Mouse (Mus musculus) cerebellum, postnatal 36 days (tissue): ENCODE results near the gene Dhrs7.
"Not testable (repeated sequence)": the region's sequence is repeated elsewhere in the genome, so short reads cannot be mapped to it uniquely, and the experiment has no call there.

ENCODE experiments used
- DNase-seq, 2 experiments: peaks; one replicate each; pipeline ENCODE4 v3.0.0; 2021 to 2022; ENCODE audit warnings: mixed read lengths in 2 of 2

Dhrs7 gene

DNA sequence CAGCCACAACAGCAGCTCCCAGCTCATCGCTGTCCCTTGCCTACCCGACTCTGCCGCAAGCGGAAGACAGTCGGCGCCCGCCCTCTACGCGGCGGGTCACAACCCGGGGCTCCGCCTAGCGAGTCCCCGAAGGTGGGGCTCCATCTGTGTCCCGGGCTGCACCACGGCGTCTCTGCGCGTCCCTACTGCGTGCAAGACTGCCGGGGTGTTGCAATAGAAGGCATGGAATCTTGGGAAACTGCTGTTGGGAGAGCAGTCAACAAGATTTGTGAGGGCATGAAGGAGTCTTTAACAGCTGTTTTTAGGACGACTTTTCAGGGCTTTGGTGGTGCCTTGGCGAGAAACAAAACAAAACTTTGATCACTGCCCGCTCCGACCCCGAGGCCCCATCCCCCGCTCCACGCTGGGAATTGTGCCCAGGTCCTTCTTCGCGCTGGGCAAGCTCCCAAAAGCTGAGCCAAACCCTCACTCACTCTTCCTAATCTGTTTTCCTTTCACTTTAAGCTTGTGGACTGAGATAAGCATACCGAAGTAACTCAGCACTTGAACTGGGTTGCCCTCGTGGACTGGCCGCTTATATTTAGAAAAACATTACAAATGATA, at the start of gene Dhrs7:
TSS of gene Dhrs7 (minus strand) at position 175 of the 603 bp plus-strand sequence.
- peak; percentile 80 to 86 for DNase-seq

DNA sequence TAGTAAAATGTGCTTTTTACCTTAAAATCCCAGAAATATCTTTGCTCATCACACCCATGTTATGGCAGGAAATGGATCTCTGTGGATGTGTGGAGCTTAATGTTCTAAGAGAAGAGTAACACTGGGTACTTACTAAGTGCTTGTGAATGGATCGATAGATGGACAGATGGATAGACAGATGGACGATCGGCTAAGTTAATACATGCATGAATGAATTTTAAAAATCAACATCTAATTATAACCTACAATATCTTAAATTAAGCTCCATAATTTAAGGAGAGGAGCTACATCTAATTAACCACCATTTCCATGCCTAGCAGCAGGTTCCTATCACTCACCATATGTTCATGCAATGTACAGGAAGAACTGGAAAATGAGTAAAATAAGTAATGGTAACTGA, 45.3 kb upstream of the Dhrs7 start:
- no peak for DNase-seq

DNA sequence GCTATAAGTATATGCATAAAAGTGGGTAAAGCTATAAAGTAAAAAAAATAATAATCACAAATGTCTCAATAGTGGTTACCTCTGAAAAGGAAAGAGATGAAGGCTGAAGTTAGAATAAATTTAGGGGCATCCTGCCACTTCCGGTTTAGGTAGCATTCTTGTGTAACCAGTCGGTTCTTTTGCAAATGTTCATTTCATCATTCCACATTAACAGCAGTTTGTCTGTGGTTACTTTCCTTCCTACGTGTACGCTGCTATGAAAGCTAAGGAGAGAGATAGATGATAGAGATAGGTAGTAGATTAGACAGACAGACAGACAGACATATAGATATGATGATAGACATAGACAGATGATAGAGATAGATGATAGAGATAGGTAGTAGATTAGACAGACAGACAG, 39.4 kb upstream of the Dhrs7 start:
- DNase-seq, result no peak

DNA sequence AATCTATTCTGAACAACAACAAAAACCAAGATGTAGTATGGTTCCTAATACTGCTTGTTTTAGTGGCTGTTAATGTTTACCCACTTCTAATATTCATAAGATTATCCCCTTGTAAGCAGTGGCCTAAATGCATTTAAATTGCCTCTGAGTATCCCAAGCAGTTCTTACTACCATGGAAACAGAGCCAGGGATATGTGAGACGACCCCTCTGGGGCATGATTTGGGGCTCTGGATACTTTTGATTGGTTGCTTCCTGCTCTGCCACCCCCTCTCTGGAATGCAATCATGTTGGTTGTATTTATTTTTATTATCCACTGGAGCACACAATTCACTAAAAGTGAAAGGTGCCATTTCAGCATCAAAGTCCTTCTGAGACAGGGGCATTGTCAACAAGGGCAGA, 35.3 kb upstream of the Dhrs7 start:
- DNase-seq, result no peak

DNA sequence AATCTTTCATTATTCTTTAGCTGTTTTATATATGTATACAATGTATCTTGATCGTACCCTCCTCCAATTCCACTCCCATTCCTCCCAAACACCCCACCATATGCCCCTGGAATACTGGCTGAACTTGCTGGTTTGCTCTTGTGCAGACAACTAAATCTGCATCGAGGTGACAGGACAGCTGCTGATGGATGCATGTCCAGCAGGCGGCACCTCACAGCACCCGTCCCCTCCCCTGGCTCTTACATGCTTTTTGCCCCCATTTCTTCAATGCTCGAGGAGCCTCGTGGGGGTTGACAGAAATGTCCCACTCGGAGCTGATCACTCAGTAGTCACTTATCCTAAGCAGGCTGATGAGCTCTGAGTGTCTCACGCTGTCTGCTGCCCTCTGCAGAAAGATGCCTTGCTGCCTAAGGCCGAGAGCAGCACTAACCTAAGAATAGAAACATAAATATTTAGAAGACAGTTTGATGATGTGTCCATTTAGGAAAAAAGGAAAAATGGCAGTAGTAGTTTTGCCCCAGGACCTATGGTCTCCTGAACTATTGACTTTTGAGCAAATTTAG, 30.3 kb upstream of the Dhrs7 start:
- DNase-seq, result peak; percentile 3

DNA sequence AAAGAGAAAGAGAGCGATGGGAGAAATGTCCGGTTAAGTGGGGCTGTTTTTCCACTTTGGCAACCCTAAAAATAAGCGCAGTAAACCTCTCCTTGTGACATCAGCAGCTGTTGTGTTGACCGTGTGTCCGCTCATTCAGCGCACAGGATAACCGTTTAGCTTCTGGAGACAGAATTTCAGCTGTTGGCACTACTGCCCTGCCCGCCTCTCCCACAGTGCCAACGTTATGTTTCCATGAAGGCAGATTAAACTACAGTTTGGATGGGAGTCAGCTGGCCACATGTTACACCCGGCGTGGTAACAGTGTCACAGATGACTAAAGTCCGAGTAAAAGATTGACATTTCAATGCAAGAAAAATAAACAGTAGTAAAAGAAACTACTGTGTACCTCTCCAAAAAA, 29.7 kb upstream of the Dhrs7 start:
- no peak for DNase-seq

DNA sequence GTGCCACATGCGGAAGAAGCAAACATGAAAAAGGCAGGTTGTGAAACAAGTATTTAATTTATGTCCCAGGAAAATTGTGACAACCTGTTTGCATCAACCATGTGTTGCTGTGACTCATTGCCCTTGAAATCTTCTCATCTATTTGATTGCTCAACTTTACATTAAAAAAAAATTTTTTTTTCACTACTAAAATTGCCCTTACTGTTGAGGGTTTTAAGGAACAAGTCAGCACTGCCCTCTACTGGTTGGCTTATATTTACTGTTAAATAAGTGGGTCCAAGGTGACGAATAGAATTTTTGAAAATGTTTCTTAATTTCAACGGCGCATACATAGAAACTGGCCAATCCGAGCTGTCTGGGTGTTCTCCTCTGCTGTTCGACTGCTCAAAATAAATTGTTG, 29.2 kb upstream of the Dhrs7 start:
- DNase-seq, result peak in 1 of 2 experiments; percentile 28

DNA sequence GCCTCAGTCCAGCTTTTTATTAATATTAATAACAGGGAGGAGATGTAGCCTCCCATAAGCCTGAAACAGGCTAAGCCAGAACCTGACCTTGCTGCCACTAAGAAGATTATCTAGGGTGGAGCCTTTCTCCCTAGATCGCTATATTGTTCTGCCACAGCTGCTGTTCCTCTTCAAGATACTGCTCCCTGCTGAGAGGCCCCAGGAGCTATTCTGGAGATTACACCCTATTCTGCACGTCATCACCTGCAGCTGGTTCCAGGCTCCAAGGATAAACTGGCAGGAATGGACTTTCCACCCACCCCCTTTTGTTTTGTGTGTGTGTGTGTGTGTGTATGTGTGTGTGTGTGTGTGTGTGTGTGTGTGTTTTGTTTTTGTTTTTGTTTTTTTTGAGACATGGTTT, 23.6 kb upstream of the Dhrs7 start:
- not testable (repeated sequence) for DNase-seq

DNA sequence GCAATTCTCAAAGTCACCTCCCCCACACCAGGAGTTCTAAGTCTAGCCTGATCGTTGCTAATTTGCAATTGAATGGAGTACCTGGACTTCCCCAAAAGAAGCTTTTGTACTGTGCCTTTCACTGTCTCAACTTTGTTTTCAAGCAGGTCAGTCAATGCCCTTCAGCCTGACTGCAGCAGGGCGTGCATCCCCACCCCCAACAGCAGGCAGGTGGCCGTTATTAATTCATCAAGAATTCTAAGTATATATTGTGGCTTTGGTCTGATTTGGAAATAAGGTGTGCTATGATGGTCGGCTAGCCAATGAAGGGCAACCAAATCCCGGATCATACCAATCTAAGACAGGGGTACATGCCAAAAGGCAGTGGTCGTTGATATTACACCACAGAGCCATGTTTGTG, 23.0 kb upstream of the Dhrs7 start:
- DNase-seq, result not testable (repeated sequence)

DNA sequence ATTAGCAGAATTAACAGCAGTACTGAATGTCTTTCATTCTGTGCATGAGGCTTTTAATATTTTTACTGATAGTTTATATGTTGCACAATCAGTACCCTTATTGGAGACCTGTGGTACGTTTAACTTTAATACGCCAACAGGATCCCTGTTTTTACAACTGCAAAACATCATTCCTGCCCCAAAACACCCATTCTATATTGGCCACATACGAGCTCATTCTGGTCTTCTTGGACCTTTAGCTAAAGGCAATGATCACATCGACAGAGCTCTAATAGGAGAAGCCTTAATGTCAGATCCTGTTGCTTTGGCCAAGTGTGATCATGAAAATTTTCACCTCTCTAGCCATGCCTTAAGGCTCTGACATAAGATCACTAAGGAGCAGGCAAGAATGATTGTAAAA, 21.9 kb upstream of the Dhrs7 start:
- not testable (repeated sequence) for DNase-seq

DNA sequence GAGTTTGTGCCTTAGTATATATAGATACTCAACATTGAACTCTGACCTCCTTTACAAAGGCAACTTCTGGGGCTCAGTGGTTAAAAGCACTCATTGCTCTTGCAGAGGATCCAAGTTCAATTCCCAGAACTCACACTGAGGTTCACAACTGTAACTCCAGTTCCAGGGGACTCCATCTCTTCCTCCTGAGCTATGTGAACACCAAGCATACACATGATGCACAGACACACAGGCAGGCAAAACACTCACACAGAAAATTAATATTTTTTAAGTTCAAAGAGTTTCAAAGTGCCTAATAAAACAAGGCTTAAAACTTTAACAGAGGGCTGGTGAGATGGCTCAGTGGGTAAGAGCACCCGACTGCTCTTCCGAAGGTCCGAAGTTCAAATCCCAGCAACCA, 18.9 kb upstream of the Dhrs7 start:
- no peak for DNase-seq

DNA sequence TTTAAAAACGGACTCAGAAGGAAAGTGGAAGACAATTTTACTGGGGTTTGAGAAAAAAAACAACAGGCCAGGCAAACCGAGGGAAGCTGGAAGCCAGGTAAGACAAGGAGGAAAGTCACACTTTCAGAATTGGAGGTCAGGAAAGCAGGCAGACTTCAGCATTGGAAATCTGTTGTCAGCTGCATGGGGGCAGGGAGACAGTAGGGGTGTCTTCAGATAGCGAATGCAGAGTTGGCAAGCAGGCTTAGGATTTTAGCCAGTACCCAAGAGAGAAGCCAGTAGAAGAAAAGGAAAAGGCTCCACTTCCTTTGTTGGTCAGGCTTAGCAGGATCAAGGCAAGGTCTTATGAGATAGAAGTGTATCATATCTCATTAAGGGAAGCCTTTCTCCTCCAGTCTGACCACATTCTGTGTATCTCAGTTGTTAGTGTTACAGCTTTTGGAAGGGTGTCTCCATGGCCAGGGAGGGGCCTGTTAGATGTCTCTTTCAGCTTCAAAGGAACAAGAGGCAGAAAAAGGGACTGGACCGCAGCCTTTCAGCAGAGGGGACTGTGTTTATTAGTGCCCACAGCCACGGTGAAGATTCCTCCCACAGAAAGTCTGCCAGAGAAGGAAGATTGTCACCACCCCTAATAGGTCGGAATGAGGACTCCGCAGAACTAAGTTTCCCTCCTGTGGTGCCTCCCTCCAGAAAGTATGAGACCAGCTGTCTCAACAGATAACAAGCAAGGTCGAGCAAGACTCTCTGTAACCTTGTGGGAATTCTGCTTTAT, 18.0 kb upstream of the Dhrs7 start:
- DNase-seq, result no peak

DNA sequence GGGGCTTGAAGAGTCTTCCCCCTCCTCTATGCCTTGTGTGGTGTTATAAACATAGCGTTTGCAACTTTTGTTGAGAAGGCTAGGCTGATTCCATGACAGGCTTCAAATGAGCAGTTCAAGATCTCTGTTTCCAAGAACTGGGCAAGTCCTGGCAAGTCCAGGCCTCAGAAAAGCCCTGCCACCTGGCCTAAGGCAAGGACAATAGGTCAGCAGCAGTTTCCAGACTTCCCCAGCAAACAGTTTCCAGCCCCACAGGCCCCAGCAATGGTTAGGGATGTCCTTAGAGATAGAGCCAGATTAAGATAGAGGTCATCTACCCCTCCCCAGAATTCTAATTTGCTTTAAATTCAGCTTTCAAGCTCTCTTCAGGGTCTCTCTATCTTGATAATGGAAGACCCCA, 17.2 kb upstream of the Dhrs7 start:
- DNase-seq, result no peak

DNA sequence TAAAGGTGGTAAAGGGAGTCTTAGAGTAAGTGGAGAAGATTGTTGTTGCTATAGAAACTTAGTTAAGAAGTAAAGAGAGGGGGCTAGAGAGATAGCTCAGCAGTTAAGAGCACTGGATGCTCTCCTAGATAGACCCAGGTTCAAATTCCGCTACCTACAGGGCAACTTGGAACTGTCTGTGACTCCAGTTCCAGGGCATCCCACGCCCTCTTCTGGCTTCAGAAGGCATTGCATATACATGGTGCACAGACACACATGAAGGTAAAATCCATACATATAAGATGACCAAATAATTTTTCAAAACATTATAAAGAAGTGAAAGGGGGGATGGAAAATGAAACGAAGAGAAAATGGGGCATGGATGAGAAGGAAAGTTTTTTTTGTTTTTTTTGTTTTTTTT, 14.9 kb upstream of the Dhrs7 start:
- DNase-seq, result no peak

DNA sequence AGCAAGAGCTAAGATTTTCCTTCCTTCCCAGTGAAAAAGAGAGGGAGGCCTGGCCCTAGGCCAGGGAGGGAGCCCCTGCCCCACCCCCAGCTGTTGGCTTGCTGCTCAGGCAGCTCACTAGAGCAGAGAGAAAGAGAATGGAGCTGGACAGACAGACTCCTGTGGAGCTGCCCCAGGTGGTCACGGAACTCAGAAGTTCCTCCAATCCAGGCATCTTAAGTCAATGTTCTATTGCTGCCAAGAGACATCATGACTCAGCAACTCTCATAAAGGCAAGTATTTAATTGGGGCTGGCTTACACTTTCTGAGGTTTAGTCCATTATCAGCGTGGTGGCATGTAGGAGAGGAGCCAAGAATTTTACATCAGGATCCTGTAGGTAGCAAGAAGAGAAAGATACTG, 10.1 kb upstream of the Dhrs7 start:
- no peak for DNase-seq

DNA sequence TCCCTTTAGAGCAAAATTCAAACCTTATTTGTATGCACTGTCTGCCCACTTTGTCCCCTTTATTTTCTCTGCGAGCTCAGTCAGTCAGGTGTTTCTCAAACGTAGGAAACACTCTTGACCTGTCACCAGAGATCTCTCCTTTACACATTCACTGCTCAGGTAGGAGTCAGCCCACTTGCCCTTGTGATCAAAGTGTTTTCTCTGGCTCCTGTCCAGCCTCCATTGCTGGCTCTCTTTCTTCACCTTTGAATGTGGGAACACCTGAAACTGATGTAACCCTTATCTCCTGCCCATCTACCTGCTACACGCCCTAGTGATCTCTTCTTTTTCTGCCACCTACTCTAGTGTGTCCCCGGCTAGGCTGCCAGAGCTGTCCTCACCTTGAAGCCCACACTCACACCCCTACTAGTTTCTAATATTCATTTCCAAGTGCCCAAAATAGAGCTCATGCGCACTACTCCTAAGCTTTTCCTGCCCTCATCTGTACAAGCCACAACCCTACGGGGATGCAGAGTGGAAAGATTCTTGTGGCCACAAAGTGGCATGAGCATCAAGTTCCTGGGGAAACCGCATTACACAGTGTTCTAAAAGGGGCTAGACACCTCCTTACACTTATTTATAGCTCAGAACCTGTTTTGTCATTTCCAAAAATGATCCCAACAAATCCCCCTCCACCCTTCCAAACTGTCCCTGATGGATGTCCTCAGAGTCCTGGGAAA, 9.5 kb upstream of the Dhrs7 start:
- no peak for DNase-seq

DNA sequence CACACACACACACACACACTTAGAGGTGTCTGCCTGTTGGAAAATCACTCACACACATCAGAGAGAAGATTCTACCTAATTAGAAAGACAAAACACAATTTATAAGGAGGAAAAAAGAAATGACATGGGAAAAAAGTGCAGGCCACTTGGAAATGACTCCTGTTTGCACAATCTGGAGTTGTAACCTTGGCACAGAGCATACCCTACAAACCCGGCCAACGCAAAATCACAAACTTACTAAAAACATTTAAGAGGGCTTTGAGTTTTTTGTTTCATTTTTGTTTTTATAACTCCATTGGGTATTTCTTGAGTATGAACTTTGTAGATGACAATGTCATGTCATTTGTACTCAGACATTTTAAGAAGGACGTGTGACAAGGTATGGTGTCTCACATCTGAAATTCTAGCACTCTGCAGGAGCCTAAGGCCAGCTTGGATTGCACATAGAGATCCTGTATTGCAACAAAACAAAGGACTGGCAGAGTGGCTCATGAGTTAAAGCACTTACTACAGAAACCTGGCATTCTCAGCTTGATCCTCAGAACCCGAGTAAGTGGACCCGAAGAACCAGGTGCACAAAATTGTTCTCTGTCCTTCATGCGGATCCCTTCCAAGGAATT, 6.9 kb upstream of the Dhrs7 start:
- DNase-seq, result no peak

DNA sequence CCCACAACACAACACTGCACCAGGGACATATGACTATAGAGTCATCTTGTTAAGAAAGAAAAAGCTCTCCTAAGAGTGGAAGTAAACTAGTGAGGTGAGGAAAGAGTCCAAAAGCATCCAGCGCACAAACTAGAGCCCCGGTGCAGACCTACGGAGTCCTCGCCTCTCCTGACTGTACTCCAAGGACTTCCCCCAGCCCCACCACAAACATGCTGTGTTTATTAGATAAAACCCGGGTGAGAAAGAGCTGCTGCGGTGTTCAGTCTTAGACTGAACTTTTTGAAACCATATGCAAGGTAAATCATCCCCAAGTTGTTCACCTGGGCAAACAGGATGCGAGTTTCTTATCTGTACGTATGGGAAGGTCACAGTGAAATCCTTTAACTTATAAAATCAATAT, 6.2 kb upstream of the Dhrs7 start:
- no peak for DNase-seq

DNA sequence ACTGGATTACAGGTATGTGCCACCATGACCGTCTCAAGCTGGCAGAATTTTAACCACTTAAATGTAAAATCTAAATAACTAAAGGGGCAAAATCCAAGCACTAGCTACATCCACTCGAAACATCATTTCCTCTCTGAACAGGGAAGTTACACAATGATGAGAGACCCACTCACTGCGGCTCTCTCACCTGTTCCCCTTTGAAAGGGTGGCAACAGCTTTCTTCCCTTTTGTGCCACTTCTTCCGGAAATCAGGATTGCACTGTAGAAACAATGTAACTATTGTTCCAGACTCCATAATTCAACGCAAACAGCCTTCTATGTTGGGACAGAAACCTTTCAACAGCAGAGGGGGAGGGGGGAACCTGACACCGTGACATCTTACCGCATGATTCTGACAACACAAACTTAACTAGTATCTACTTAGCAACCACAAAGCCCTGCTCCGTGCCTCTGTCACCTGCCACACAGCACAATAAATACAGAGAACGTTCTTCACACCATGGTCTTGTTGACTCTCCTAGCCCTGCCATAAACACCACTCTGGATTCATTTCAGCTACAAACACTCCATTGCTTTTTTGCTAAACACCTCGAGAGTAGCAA, 3.3 kb upstream of the Dhrs7 start:
- DNase-seq, result no peak

DNA sequence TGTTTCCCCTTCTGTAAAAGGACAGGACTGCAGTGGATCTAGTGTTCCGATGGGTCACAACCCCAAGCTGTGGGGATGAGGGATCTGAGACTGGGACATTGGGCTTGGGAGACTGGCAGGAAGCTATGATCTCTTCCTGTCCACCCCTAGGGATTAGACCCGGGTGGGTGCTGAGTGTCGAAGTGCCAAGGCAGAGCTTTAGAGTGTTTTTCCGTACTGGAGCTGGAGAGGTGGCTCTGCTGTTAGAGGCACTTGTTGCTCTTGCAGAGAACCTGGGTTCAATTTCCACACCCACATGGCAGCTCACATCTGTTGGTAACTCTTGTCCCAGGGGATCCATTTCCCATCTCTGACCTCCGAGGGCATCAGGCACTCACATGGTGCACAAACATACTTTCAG, 1.3 kb upstream of the Dhrs7 start:
- no peak for DNase-seq

DNA sequence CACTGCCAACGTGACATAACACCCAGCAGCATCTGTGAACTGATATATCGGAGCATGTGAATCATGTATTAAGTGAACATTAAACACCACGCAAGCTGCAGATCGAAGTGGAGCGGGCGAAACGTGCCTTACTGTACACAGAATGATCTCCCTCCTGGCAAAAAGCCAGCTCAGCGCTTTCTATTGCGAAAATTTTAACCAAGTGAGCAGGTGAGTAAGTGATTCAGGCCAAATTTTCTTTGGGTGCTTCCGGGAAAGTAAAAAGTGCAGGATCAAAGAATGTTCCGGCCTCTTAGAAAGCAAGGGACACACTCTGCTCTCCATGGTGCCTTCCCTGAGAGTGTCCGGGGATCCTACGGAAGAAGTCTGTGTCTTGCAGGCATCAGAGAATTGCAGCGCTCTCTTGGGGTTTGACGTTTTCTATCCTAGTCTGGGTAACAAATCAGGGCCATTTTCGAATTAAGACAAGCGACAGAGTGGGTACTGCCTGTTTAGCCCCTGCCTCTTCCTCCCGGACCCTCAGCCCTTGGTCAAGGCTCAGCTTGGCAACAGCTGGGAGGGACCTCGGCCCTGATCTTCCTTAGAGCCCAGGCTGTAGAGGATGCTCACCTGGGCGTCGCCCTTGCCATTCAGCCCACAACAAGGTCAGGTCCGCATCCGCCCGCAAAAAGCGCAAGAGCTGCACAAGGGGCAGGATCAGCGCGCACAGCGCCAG, 532 bp downstream of the Dhrs7 start:
- peak; percentile 41 to 50 for DNase-seq

DNA sequence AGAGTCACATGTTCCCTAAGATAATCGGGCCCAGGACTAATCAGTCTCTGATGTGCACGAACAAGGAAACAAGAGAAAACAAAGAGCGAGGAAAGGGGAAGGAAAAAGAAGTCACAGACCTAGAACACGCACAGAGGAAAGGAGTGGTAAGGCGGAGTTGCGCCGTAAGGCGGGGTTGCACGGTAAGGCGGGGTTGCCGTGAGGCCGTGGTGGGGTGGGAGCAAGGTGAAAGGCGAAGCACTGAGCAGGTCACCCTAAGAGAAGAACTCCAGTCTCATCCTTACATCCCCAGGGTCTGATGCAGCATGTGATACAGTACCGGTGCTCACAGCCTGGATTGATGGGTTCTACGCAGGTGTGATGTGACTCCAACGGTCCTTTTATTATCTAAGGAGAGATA, 8.9 kb downstream of the Dhrs7 start:
- no peak for DNase-seq
